Mouse (Mus musculus) bone marrow, adult 2 months (tissue): ENCODE results near the gene Plcg2. TPM values are rescaled to one million over a fixed set of nuclear protein-coding genes. Genes with fewer than 3 reads are reported as not detected.

Source experiments
- H3K27ac ChIP-seq: fragments of 200-500 bp; 2 replicates; pipeline ENCODE4 v1.5.1; 2012; ENCODE audit warnings: low read depth, mild to moderate bottlenecking, control low read depth, inconsistent platforms, low read length; ENCODE audit not compliant: control insufficient read depth, poor library complexity, insufficient read depth
- H3K4me1 ChIP-seq: fragments of 200-500 bp; 2 replicates; pipeline ENCODE4 v1.6.1; 2011; ENCODE audit warnings: low read length; ENCODE audit not compliant: control insufficient read depth, insufficient read depth
- H3K4me3 ChIP-seq: fragments of 200-500 bp; replicated peaks from 2 replicates; pipeline ENCODE3; 2011; ENCODE audit warnings: mild to moderate bottlenecking, low read depth, low read length, control low read depth; ENCODE audit not compliant: control insufficient read depth
- CTCF ChIP-seq: fragments of 200-500 bp; IDR thresholded peaks from 2 replicates; pipeline ENCODE4 v1.5.1; 2011; ENCODE audit warnings: low read length, control low read depth; ENCODE audit not compliant: control insufficient read depth, insufficient read depth
- POLR2A ChIP-seq: fragments of 200-500 bp; IDR thresholded peaks from 2 replicates; pipeline ENCODE4 v1.6.1; 2011; ENCODE audit warnings: low read depth, mild to moderate bottlenecking, control low read depth, low read length, borderline replicate concordance; ENCODE audit not compliant: control insufficient read depth
- WGBS: fragments of 180-500 bp; shearing (Covaris S2); methylation state at CpG from one replicate; pipeline ENCODE4 v1.1.7; 2018; 5-methylcytosine and 5-hydroxymethylcytosine counted together
- polyA plus RNA-seq: library from polyadenylated mRNA; stranded (reverse); fragments of >200 nt; gene quantifications from 2 replicates; pipeline ENCODE4 v1.2.4, GENCODE M21; 2011; ENCODE audit warnings: low replicate concordance; ENCODE audit not compliant: missing spikeins, insufficient read depth, insufficient read length

Gene Plcg2
- polyA plus RNA-seq, 1 experiment, result 36.8 TPM

DNA sequence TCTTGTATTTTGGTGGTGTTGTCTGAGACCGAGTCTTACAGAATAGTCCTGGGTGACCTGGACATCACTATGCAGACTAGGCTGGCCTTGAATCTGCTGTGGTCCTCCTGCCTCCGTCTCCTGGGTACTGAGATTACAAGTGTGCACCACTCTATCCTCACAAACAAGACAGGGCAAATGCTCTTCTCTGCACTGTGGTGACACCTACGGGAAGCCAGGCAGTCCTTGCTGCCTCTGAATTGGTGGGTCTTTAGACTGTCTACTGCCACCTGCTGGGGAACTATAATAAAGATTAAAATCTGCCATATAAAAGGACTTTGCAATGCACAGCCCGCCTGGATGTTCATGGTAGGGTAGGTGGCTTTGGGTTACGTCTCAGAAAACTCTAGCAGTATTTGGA, 32.8 kb upstream of the Plcg2 start:
- no peak overlapping the region for H3K27ac ChIP-seq
- 26% methylated on average over 5 of the region's 5 CpGs for WGBS
- TF ChIP-seq CTCF, result peak; percentile 78
- no peak for TF ChIP-seq POLR2A

GRCm38 (mm10) chr8:117467466-117467865, 30.6 kb upstream of the Plcg2 start:
- no peaks in the 10 kb centered on the region; the same call in 1 of the 2 replicates for H3K4me1 ChIP-seq
- WGBS, result 65% methylated on average over 10 of the region's 10 CpGs

More for the DNA sequence above, 32.8 kb upstream of the Plcg2 start:
- H3K4me1 ChIP-seq, result no peaks in the 10 kb centered on the region; the same call in 1 of the 2 replicates
- no peak overlapping the region for H3K4me3 ChIP-seq

GRCm38 (mm10) chr8:117469431-117470341, 28.4 kb upstream of the Plcg2 start:
- 36% methylated on average over 16 of the region's 16 CpGs for WGBS
- no peak overlapping the region for H3K27ac ChIP-seq
- TF ChIP-seq POLR2A (no peak), CTCF (no peak)
- H3K4me1 ChIP-seq, result no peaks in the 10 kb centered on the region; the same call in 1 of the 2 replicates
- H3K4me3 ChIP-seq, result no peak overlapping the region

More at GRCm38 (mm10) chr8:117467466-117467865, 30.6 kb upstream of the Plcg2 start:
- no peak overlapping the region for H3K4me3 ChIP-seq
- H3K27ac ChIP-seq, result no peak overlapping the region
- TF ChIP-seq CTCF (no peak), POLR2A (no peak)

GRCm38 (mm10) chr8:117470342-117470781, 27.7 kb upstream of the Plcg2 start:
- WGBS, result under 1% methylated on average over 14 of the region's 14 CpGs
- no peaks in the 10 kb centered on the region; the same call in 1 of the 2 replicates for H3K4me1 ChIP-seq
- TF ChIP-seq POLR2A (no peak), CTCF (no peak)
- H3K27ac ChIP-seq, result no peak overlapping the region
- H3K4me3 ChIP-seq, result no peak overlapping the region

GRCm38 (mm10) chr8:117471174-117471573, 26.9 kb upstream of the Plcg2 start:
- H3K4me1 ChIP-seq, result no peaks in the 10 kb centered on the region; the same call in 1 of the 2 replicates
- H3K4me3 ChIP-seq, result no peak overlapping the region

DNA sequence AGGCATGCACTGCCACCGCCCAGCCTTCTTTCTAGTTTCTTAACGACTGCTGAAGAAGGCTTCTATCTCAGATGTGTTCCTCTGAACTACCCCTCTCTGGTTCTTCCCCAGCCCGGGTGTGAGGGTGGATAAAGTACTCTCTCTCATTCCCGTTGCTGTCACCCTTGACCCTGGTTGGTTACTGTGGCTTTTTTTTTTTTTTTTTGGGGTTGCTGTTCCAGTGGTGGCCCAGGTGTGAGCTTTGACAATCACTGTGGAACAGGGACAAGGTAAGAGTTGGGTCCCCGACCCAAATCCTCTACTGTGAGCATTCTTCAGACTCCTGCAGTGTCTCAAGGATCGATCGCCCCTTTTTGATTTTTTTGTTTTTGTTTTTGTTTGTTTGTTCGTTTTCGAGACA, 26.4 kb upstream of the Plcg2 start:
- 66% methylated on average over 9 of the region's 9 CpGs for WGBS
- TF ChIP-seq POLR2A (no peak), CTCF (no peak)
- no peaks in the 10 kb centered on the region; the same call in 1 of the 2 replicates for H3K4me1 ChIP-seq

More at GRCm38 (mm10) chr8:117471174-117471573, 26.9 kb upstream of the Plcg2 start:
- TF ChIP-seq CTCF (peak; percentile 90), POLR2A (no peak)
- no peak overlapping the region for H3K27ac ChIP-seq
- 11% methylated on average over 3 of the region's 3 CpGs for WGBS

GRCm38 (mm10) chr8:117472332-117472731, 25.8 kb upstream of the Plcg2 start:
- Histone ChIP-seq H3K27ac (no peak overlapping the region), H3K4me1 (peaks cover 1% of the 10 kb centered on the region; the same call in 1 of the 2 replicates), H3K4me3 (no peak overlapping the region)
- TF ChIP-seq CTCF (no peak), POLR2A (no peak)
- WGBS, result 68% methylated on average over 4 of the region's 4 CpGs

More for the DNA sequence above, 26.4 kb upstream of the Plcg2 start:
- H3K4me3 ChIP-seq, result no peak overlapping the region
- H3K27ac ChIP-seq, result no peak overlapping the region

GRCm38 (mm10) chr8:117474944-117475343, 23.1 kb upstream of the Plcg2 start:
- Histone ChIP-seq H3K27ac (peak overlapping the region; percentile 49; the same call in 1 of the 2 replicates), H3K4me1 (peaks cover 8% of the 10 kb centered on the region; the same call in 1 of the 2 replicates), H3K4me3 (no peak overlapping the region)
- no peak for TF ChIP-seq POLR2A
- TF ChIP-seq CTCF, result peak; percentile 97
- WGBS, result 1% methylated on average over 5 of the region's 5 CpGs
